Mouse (Mus musculus): ENCODE data around the gene Pptc7.
"Not testable (repeated sequence)": the region's sequence is repeated elsewhere in the genome, so short reads cannot be mapped to it uniquely, and the experiment has no call there.

Pptc7 gene

DNA sequence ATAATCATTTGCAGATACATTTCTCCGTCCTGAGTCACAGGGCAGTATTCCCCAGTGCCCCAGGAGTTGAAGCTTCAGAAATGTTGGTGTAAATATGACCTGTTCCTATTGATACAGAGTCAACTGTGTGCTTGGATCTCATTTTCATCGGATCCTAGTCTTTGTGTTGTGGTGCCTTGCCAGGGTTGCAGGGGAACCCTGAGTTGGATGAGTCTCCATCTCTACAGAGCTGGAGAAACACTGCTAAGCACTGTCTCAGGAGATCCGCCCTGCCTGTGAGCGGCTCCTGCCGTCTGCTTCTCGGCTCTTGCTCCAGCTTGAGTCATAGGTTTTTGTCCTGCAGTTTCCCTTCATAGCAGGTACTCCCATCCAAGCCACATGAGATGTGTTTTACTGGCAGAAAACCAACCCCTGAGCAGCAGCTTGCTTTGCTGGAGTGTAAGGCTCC is 15.9 kb downstream of the Pptc7 start:
- no peak for DNase-seq (ENCODE audit: low spot score in 2 of 2)

- no peak for DNase-seq (ENCODE audit: low spot score in 2 of 2)
Measured at GRCm38 (mm10) chr5:122302810-122303745, 18.9 kb downstream of the Pptc7 start.

DNA sequence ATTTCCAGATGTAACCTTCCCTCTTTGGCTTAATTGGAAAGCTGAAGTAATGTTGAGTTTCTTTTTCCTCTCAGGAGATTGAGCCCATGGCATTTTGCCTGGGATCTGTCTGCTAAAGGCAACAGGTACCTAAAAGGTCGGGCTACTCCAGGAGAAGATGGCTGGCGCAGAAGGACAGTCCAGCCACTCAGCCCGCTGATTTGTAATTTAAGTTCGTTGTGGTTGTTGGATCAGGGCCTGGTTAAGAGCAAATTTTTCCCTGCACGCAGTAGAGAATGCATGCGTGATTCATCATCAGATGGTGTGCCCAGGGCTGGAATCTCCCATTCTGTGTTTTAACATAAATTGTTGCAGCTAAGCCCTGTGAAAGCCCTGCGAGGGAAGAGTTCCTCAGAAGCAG is 19.8 kb downstream of the Pptc7 start:
- peak in 1 of 2 experiments; percentile 50 for DNase-seq (ENCODE audit: low spot score in 2 of 2)

GRCm38 (mm10) chr5:122304541-122304940 is 20.4 kb downstream of the Pptc7 start:
- no peak for DNase-seq (ENCODE audit: low spot score in 2 of 2)

GRCm38 (mm10) chr5:122305472-122305871 is 21.3 kb downstream of the Pptc7 start:
- DNase-seq (ENCODE audit: low spot score in 2 of 2) = no peak

- no peak for DNase-seq (ENCODE audit: low spot score in 2 of 2)
Measured at GRCm38 (mm10) chr5:122306536-122306935, 22.4 kb downstream of the Pptc7 start.

- no peak for DNase-seq (ENCODE audit: low spot score in 2 of 2)
Measured at GRCm38 (mm10) chr5:122310699-122311098, 26.5 kb downstream of the Pptc7 start.

DNA sequence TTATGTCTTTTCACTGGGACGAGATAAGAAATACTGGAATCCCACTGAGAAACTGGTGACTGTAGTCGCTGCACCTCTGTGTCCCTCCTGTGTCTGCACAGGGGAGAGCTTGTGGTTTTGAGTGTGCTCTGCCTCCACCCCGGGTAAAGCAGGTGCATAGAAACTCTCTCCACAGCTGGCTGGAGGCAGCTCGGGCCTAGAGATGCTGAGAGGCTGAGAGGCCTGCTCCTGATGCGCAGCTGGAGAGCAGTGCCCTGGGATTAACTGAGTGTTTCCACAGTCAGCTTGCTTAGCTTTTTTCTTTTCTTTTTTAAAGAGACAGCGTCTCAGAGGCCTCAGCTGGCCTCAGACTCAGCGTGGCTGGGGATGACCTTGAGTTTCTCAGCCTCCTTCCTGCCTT is 27.5 kb downstream of the Pptc7 start:
- no peak for DNase-seq (ENCODE audit: low spot score in 2 of 2)

DNA sequence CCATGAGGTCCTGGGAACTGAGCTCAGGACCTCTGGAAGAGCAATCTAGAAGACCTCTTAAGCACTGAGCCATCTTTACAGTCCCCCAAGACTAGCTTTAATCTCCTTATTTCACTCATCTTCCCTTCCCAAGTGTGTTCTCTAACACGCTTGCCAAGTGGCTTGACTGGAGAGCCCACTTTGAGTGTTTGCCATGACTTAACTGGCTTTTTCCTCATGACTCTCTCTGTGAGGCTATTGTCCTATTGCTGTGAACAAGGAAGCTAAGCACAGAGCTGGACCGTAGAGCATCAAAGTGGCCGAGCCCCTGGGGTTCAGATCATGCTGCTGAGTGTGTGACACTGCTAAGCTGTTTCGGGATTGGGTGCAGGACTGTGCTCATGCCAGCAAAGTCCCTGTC is 28.2 kb downstream of the Pptc7 start:
- no peak for DNase-seq (ENCODE audit: low spot score in 2 of 2)

DNA sequence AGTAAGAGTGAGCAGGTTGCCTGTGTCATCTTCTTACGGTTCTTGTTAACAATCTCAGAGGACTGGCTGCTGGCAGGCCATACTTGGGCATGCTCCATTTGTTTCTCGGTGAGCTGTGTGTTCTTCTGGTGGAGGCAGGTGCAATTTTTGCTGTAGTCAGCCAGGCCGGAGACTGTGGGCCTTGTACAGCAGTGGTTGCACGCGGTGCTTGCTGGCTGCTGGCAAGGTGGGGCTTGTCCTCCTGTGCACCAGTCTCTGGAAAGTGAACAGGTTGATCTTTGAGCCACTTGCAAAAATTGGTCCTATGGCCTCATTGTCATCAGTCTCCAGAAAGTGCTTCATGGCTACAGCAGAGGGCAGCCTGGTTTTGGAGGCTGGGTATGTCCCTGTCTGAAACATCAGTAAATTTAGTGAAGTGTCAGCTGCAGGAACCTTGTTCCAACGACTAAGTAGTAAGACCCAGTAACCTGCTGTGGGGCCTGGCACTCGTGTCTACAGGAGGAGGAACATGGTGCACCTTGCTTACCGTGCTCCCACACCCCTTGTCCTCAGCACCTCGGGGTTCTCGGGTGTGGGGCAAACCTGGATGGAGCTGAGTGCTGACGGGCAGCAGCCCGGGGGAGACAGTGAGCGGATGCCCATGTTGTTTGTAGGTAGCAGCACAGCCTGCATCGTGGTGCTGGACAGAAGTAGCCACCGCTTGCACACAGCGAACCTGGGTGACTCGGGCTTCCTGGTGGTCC is 28.9 kb downstream of the Pptc7 start:
- DNase-seq (ENCODE audit: low spot score in 2 of 2) = no peak

DNA sequence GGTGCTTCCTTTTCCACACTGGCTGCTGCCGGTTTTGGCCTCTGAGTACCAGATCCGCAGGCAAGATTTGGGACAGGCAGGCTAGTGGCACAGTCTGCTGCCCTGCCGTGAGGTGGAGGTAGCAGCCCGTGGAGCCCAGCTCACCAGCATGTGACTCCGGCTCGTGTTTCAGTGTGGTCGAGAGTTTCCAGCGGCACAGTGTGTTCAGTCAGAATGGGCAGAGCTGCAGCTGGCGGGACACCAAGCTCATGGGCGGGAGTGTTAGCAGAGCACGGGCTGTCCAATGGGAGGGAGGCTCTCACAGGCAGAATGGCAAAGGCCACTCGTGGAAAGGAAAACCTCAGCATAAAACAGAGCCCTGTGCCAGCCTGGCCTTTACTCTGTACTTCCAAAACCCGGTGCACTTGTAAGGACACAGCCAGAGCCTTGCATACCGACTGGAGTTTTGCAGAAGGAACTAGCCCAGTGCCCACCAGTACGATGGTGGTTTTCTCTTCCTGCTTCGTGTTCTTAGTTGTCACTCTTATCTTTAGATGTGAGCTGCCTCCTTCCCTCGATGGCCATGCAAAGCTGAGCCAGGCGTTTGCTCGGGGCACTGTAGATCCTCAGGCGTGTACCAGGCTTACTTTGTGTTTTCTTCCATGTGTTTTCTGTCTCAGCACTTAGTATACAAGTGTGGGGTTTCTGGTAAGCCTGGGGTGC is 31.0 kb downstream of the Pptc7 start:
- DNase-seq (ENCODE audit: low spot score in 2 of 2) = peak; percentile 81 to 94

- no peak for DNase-seq (ENCODE audit: low spot score in 2 of 2)
Measured at GRCm38 (mm10) chr5:122317329-122318045, 33.3 kb downstream of the Pptc7 start.

GRCm38 (mm10) chr5:122318100-122318499 is 33.9 kb downstream of the Pptc7 start:
- DNase-seq (ENCODE audit: low spot score in 2 of 2) = no peak

DNA sequence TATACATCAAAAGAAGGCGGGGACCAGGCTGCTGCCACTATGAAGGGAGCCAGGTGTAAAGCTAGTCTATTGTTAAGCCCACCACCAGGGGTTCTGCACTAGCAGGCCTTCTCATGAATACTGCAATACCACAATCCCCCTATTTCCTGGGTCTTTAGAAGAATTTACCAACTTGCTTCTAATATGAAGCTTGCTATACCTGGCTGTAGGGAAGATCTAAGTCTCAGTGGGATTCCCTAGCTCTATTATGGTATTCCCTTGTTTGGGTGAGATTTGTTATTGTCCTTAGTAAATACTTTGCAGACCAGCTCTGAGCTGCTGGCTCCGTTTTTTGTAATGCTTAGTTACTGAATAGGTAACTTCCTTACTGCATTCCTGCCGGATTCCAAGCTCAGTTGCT is 34.8 kb downstream of the Pptc7 start:
- DNase-seq (ENCODE audit: low spot score in 2 of 2) = not testable (repeated sequence)

GRCm38 (mm10) chr5:122319474-122320204 is 35.5 kb downstream of the Pptc7 start:
- DNase-seq (ENCODE audit: low spot score in 2 of 2) = no peak

GRCm38 (mm10) chr5:122320205-122320781 is 36.1 kb downstream of the Pptc7 start:
- DNase-seq (ENCODE audit: low spot score in 2 of 2) = no peak

- no peak for DNase-seq (ENCODE audit: low spot score in 2 of 2)
Measured at GRCm38 (mm10) chr5:122323523-122323922, 39.4 kb downstream of the Pptc7 start.

DNA sequence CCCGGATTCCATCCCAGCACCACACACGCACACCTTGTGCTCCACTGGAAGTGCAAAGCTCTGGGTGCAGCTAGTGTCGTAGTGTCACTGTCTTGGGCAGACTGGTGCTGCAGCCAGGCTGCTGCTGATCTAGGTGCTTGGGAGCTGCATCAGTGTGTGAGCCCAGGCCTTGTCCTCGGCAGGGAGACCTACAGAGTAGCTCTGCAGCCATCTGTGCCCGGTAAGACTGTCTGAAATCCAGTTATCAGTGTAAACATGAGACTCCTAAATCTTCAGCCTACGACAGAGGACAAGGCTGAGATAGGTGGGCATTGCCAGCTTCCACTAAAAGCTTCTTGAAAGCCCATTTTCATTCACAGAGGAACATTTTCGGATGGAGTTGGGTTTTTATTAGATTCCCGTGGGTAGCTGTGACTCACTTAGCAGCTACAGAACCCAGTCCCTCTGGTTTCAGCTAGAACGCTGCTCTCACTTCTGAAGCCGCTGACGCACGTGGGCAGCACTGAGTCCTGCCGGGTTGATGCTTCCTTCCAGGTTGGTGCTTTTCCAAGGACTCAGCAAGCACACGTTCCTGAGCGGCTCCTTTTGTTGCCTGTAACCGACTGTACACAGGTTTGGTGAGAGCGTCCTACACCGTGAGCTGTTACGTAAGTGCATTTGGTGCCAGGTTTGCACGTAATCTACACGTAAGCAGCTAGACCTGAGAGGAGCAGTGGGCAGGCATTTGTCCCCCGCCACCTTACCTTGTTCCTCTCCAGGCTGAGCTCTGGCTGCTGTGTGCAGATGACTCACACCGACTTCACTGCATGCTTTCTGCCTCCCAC is 40.7 kb downstream of the Pptc7 start:
- DNase-seq (ENCODE audit: low spot score in 2 of 2) = peak; percentile 90 to 91

- DNase-seq (ENCODE audit: low spot score in 2 of 2) = no peak
Measured at GRCm38 (mm10) chr5:122325477-122325876, 41.3 kb downstream of the Pptc7 start.

DNA sequence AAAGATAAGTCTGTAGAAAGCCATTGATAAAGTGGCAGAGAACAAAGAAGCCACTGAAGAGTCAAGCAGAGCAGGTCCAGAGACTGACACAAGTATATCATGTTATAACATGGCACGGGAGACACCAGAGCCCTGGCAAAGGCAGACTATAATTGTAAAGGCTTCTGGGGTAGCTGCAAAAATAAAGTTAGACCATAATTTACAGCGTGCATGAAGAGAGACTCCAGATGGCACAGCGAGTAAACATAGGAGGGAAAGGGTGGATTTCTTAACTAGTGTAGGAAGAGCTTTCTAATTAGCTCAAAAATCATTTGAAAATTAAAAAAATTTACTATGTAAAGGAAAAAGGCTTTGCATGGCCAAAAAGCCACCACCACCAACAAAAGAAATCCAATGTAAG is 43.1 kb downstream of the Pptc7 start:
- no peak for DNase-seq (ENCODE audit: low spot score in 2 of 2)

Data from left cerebral cortex, adult 9 months (tissue).